Mouse (Mus musculus) neural tube, embryonic 14.5 days (tissue): ENCODE measurements around the gene Gm49336. TPM values are rescaled to one million over a fixed set of nuclear protein-coding genes. Genes with fewer than 3 reads are reported as not detected.

Experiments
- ATAC-seq: fragments of 200-750 bp; cut with Nextera tagmentation; 2 replicates; pipeline ENCODE4 v1.8.0; 2017; ENCODE audit warnings: low read depth, mild to moderate bottlenecking, moderate TSS enrichment, moderate library complexity
- H3K27ac ChIP-seq: fragments of 300-500 bp; sonication (generic); 2 replicates; pipeline ENCODE4 v1.5.1; 2014; ENCODE audit warnings: low read depth, mild to moderate bottlenecking, control low read depth, low read length, moderate library complexity, mixed read lengths
- H3K27me3 ChIP-seq: fragments of 300-500 bp; sonication (generic); 2 replicates; pipeline ENCODE4 v1.6.1; 2014; ENCODE audit warnings: low read length; ENCODE audit not compliant: control insufficient read depth, insufficient read depth
- H3K36me3 ChIP-seq: fragments of 300-500 bp; sonication (generic); 2 replicates; pipeline ENCODE4 v1.6.1; 2014; ENCODE audit warnings: low read length, mixed read lengths; ENCODE audit not compliant: control insufficient read depth, insufficient read depth
- H3K4me1 ChIP-seq: fragments of 300-500 bp; sonication (generic); 2 replicates; pipeline ENCODE4 v1.6.1; 2014; ENCODE audit warnings: low read length; ENCODE audit not compliant: control insufficient read depth, insufficient read depth
- H3K4me2 ChIP-seq: fragments of 300-500 bp; sonication (generic); 2 replicates; pipeline ENCODE4 v1.6.1; 2014; ENCODE audit warnings: mild to moderate bottlenecking, low read depth, low read length, control low read depth
- H3K4me3 ChIP-seq: fragments of 300-500 bp; sonication (generic); 2 replicates; pipeline ENCODE4 v1.5.1; 2014; ENCODE audit warnings: low read depth, low read length, control low read depth, mixed read lengths
- H3K9ac ChIP-seq: fragments of 300-500 bp; sonication (generic); replicated peaks from 2 replicates; pipeline ENCODE4 v1.6.1; 2014; ENCODE audit warnings: low read depth, mild to moderate bottlenecking, control low read depth, low read length, mixed read lengths
- H3K9me3 ChIP-seq: fragments of 300-500 bp; sonication (generic); 2 replicates; pipeline ENCODE4 v1.6.1; 2016; ENCODE audit warnings: low read length; ENCODE audit not compliant: control insufficient read depth
- WGBS: fragments of 180-500 bp; shearing (Covaris S2); extraction: QIAGEN DNeasy Blood & Tissue Kit; methylation state at CpG from one replicate; pipeline ENCODE4 v1.1.7; 2014; 5-methylcytosine and 5-hydroxymethylcytosine counted together
- polyA plus RNA-seq: library from polyadenylated mRNA; unstranded; fragments of >200 nt; fragmentation: Nextera tagmentation; extraction: Ambion mirVana; gene quantifications from 2 replicates; pipeline ENCODE4 v1.2.1, GENCODE M21; 2014

The Gm49336 gene
- polyA plus RNA-seq, 1 experiment from 2014 or later: 70.0 TPM

DNA sequence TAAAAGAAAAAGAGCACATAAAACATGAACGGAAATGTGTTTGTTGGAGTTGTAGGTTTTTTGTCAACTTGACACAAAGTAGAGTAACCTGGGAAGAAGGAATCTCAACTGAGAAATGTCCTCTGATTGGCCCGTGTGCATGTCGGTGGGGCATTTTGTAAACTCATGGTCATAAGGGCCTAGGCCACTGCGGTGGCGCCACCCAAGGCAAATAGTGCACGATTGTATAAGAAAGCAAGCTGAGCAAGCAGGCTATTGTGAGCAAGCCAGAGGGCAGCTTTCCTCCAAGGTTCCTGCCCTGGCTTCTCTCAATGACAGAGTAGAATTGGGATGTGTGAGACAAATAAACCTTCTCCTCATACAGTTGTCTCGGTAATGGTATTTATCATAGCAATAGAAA, 42.1 kb downstream of the Gm49336 start:
- Histone ChIP-seq H3K9me3 (no peaks in the 10 kb centered on the region), H3K27me3 (no peaks in the 10 kb centered on the region), H3K36me3 (no peaks in the 10 kb centered on the region), H3K4me3 (no peak overlapping the region), H3K4me2 (no peak overlapping the region), H3K27ac (no peak overlapping the region), H3K9ac (no peak overlapping the region), H3K4me1 (no peaks in the 10 kb centered on the region)
- WGBS: 93% methylated on average over 7 of the region's 7 CpGs
- ATAC-seq: no peak

- no peak for ATAC-seq
- no peak overlapping the region for H3K4me2 ChIP-seq
- WGBS: 97% methylated on average over 6 of the region's 6 CpGs
Observed at GRCm38 (mm10) chr14:60204993-60205392, 46.3 kb downstream of the Gm49336 start.

GRCm38 (mm10) chr14:60196884-60197283, 54.4 kb downstream of the Gm49336 start, which contains the start of gene Atp8a2:
Atp8a2 (minus strand) TSS chr14:60197179.
- H3K36me3 ChIP-seq: no peaks in the 10 kb centered on the region
- no peaks in the 10 kb centered on the region for H3K4me1 ChIP-seq
- no peaks in the 10 kb centered on the region for H3K27me3 ChIP-seq
- H3K4me3 ChIP-seq: no peak within 1 kb of the TSS
- WGBS: 86% methylated on average over 7 of the region's 7 CpGs
- H3K9ac ChIP-seq: no peak within 1 kb of the TSS
- H3K4me2 ChIP-seq: no peak within 1 kb of the TSS
- no peaks in the 10 kb centered on the region for H3K9me3 ChIP-seq
- no peak for ATAC-seq
- H3K27ac ChIP-seq: no peak within 1 kb of the TSS

More at GRCm38 (mm10) chr14:60204993-60205392, 46.3 kb downstream of the Gm49336 start:
- H3K36me3 ChIP-seq: no peaks in the 10 kb centered on the region
- no peaks in the 10 kb centered on the region for H3K4me1 ChIP-seq
- no peak overlapping the region for H3K4me3 ChIP-seq
- no peak overlapping the region for H3K27ac ChIP-seq
- no peak overlapping the region for H3K9ac ChIP-seq
- no peaks in the 10 kb centered on the region for H3K9me3 ChIP-seq
- H3K27me3 ChIP-seq: no peaks in the 10 kb centered on the region

DNA sequence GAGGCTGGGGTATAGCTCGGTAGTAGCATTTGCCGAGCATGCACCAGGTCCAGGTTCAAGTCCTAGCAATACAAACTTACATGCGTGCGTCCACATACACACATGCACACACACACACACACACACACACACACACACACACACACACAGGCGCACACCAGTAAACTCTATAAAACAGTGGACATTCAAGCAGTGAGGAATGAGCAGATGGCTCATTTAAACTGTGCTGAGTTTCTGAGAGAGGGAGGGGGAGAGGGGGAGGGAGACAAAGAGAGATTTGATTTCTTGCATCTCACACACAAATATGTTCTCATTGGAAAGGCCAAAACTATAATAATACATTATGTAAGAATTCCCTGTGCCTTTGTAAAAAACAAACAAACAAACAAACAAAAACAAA, 55.3 kb downstream of the Gm49336 start:
- Histone ChIP-seq H3K4me2 (no peak overlapping the region), H3K27ac (no peak overlapping the region), H3K4me3 (no peak overlapping the region), H3K4me1 (no peaks in the 10 kb centered on the region), H3K9ac (no peak overlapping the region), H3K36me3 (no peaks in the 10 kb centered on the region), H3K9me3 (no peaks in the 10 kb centered on the region), H3K27me3 (no peaks in the 10 kb centered on the region)
- no peak for ATAC-seq
- WGBS: 93% methylated on average over 5 of the region's 5 CpGs

DNA sequence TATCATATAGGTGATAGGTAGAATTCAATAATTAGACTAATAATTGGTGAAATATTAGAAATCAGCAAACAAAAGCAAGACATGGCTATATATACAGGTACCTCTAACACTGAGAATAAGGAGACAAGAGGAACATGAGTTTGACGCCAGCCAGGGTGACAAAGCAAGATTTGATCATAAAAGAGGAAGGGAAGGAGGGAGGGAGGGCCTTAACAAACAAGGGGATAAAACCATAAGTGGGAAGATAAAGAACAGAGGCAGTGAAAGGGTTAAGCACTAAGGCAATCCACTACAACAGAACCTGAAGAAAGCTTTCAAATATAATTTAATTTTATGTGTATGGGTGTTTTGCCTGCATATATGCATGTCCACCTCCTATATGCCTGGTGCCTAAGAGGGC, 56.7 kb downstream of the Gm49336 start:
- no peaks in the 10 kb centered on the region for H3K36me3 ChIP-seq
- no peaks in the 10 kb centered on the region for H3K9me3 ChIP-seq
- H3K9ac ChIP-seq: no peak overlapping the region
- no peak overlapping the region for H3K4me3 ChIP-seq
- no peaks in the 10 kb centered on the region for H3K27me3 ChIP-seq
- H3K4me2 ChIP-seq: no peak overlapping the region
- H3K27ac ChIP-seq: no peak overlapping the region
- H3K4me1 ChIP-seq: no peaks in the 10 kb centered on the region
- ATAC-seq: no peak
- 79% methylated on average over 1 of the region's 1 CpGs for WGBS

DNA sequence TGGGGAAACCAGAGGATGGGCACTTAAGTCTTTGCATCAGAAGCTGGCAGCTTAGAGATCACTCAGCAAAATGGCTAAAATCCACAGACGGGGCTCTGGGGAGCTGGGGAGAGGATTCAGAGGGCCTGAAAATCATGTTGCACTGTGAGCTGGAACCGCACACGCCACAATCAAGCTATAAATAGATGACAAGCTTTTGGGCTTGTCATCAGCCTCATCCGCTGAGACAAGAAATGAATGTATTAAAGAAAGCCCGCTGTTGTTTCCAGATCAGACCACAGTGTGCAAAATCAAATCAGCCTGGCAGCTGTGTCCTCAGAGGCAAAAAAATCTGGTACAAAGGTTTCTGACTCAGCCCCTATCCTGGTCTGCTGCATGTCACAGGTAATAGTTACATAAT, 61.5 kb downstream of the Gm49336 start:
- no peak overlapping the region for H3K4me3 ChIP-seq
- no peak overlapping the region for H3K4me2 ChIP-seq
- H3K9me3 ChIP-seq: no peaks in the 10 kb centered on the region
- H3K9ac ChIP-seq: no peak overlapping the region
- no peaks in the 10 kb centered on the region for H3K4me1 ChIP-seq
- no peaks in the 10 kb centered on the region for H3K27me3 ChIP-seq
- 82% methylated on average over 5 of the region's 5 CpGs for WGBS
- no peak overlapping the region for H3K27ac ChIP-seq
- no peak for ATAC-seq
- H3K36me3 ChIP-seq: no peaks in the 10 kb centered on the region

DNA sequence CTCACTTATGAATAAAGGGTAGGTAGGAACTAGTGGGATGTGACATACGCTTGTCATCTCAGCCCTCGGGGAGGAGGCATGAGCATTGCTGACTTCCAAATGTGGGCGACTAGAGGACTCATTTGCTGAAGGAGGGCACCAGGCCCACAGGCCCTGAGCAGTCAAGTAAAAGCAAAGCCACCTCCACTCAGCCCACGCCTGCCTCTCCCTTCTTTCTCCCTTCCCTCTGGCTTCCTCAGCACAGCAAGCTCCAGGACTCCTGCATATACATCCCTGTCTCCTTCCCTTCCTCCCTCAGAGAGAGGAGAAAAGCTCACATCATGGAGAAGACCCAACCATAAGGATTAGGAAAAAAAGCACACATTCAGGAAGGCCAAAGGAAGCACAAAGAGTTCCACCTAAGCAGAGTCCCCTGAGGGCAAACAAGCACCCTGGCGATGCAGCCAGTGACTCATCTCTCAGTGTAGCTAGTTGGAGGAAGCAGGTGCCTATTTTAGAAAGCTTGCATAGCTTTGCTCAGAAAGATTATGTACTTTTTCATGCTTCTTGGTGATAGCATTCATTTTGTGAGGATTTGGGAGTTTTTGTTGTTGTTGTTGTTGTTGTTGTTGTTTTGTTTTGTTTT, 63.0 kb downstream of the Gm49336 start:
- Histone ChIP-seq H3K4me1 (no peaks in the 10 kb centered on the region), H3K9ac (no peak overlapping the region), H3K27me3 (no peaks in the 10 kb centered on the region), H3K9me3 (no peaks in the 10 kb centered on the region), H3K4me2 (no peak overlapping the region), H3K27ac (no peak overlapping the region), H3K36me3 (no peaks in the 10 kb centered on the region), H3K4me3 (no peak overlapping the region)
- 84% methylated on average over 5 of the region's 5 CpGs for WGBS
- ATAC-seq: no peak

DNA sequence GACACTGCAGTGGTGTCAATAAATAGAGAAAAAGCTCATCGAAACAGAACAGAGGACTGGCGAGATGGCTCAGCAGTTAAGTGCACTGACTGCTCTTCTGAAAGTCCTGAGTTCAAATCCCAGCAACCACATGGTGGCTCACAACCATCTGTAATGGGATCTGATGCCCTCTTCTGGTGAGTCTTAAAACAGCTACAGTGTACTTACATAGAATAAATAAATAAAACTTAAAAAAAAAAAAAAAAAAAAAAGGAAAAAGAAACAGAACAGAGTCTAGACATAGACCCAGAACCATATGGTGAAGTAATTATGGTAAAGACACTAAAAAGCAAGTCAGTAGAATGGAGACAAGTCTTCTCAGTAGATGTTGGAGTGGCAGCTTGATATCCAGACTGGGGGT, 70.0 kb downstream of the Gm49336 start:
- Histone ChIP-seq H3K27ac (no peak overlapping the region), H3K4me2 (no peak overlapping the region), H3K27me3 (no peaks in the 10 kb centered on the region), H3K9me3 (no peaks in the 10 kb centered on the region), H3K4me3 (no peak overlapping the region), H3K9ac (no peak overlapping the region), H3K4me1 (peaks cover 14% of the 10 kb centered on the region; the same call in 1 of the 2 replicates), H3K36me3 (no peaks in the 10 kb centered on the region)
- no peak for ATAC-seq
- WGBS: 95% methylated on average over 2 of the region's 2 CpGs

GRCm38 (mm10) chr14:60178571-60178955, 72.7 kb downstream of the Gm49336 start:
- no peak for ATAC-seq
- WGBS: 29% methylated on average over 2 of the region's 2 CpGs
- Histone ChIP-seq H3K9me3 (no peaks in the 10 kb centered on the region), H3K4me2 (peak overlapping the region; percentile 67), H3K27me3 (peaks cover 2% of the 10 kb centered on the region; the same call in 1 of the 2 replicates), H3K4me3 (peak overlapping the region; percentile 79; the same call in 1 of the 2 replicates), H3K9ac (peak overlapping the region; percentile 92; the same call in 1 of the 2 replicates), H3K4me1 (peaks cover 15% of the 10 kb centered on the region; the same call in 1 of the 2 replicates), H3K27ac (no peak overlapping the region), H3K36me3 (no peaks in the 10 kb centered on the region)
